Mouse (Mus musculus): ENCODE results near the gene Cd69.

The Cd69 gene

DNA sequence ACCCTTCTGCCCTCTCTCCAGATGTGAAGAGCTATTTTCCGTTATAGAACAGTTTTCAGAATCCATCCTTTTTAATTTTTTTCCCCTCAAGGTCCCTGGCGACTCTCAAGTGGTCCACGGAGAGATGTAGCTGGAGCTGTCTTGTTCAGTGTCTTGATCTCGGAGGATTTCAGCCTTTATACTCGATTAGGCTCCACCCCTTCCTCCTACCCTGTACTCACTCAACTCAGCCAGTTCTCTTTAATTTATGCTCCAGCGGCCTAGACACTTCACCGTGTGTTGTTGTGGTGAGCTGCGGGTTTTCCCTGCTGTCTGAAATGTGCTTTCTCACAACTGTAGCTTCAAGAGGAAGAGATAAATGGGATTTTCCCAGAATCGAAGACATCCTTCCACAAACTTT is at the start of gene Cd69:
Cd69 (minus strand) TSS at position 217 of the 400 bp plus-strand sequence.
- no peak for DNase-seq (ENCODE audit: low read depth)

- DNase-seq (ENCODE audit: low read depth): no peak
These were observed 44.1 kb upstream of the Cd69 start for GRCm38 (mm10) chr6:129319331-129319730.

DNA sequence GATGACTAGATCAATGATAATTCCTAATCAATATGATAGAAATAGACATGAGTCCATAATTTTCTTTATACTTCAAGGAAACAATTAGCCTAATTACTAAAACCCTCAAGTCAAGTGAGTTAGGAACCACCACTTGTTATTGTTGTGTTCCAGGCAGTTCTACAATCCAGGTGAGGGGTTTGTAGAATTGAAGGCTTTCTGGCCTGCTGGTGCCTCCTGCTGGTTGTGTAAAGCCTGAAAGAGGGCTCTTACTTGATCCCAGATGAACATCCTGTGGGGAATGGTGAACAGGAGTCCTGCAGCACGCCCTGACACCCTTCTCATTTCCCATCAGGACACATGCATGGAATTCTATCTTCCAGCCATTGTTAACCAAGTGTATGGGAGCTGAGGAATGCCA is 43.2 kb upstream of the Cd69 start:
- no peak for DNase-seq (ENCODE audit: low read depth)

DNA sequence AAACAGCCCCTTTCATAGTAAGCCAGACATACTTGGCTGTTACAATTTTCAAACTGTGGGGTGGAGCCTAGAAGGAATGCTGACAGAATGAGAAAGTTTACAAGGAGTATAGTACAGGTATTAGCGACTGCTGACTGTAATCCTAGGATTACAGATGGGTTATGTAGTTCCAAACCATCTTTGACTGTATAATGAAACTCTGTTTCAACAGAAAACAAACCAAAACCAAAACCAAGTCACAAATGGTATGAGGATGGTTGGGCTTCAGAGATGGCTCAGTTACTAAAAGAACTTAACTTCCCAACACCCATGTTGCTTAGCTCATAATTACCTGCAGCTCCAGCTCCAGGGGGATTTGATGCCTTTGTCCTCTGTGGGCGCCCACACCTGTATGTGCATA is 41.2 kb upstream of the Cd69 start:
- DNase-seq (ENCODE audit: low read depth): no peak

GRCm38 (mm10) chr6:129315698-129316097 is 40.5 kb upstream of the Cd69 start:
- DNase-seq (ENCODE audit: low read depth): no peak

- DNase-seq (ENCODE audit: low read depth): no peak
These were observed 39.5 kb upstream of the Cd69 start for GRCm38 (mm10) chr6:129314655-129315168.

DNA sequence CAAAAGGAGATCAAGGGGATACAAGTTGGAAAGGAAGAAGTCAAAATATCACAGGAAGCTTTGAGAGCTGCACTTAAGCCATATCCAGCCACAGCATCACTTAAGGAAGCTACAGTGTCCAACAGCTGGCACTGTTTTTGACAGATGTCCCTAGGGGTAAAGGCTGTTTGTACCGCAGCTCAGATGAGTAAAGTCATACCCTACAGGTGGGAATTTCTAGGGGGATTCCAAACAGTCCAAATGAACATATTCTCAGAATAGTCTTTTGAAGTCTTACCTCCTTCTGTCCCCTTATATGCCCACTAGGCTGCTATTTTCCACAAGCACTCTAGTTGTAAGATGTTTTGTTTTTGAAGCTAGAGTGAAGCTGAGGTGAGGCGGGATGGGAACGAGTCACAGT is 37.3 kb upstream of the Cd69 start:
- DNase-seq (ENCODE audit: low read depth): no peak

DNA sequence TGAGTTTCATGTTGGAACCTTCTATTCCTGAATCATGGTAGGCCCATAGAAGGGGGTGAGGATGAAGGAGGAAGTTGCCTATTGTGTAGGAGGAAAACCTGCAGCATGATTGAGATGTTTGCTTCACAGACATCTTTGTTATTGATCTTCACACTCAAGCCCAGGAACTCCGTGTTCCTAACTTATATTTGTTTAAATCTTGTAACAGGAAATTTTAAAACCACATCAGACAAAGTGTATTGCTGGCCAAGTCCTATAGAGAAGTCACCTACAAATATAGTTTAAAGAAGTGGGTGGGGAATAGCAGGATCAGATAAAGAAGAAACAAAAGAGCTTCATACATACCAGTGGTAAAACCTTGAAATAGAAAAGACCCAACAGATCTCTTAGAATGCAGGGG is 28.9 kb upstream of the Cd69 start:
- DNase-seq (ENCODE audit: low read depth): no peak

DNA sequence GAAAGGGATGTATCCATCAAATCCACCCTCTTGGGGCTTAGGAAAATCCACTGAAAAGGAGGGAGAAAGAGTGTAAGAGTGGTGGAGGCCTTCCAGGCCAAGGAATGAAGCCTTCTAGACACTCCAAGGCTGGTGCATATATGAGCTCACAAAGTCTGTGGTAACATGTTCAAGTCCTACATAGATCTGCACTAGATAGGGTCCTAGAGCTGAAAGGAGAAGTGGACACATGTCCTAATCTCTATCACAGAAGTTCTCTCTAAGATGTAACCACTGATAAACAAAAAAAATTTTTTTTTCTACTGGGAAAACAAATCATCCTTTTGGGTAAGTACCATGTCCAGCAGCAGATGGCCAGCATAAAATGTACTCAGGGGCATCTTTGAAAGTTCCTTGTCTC is 13.5 kb upstream of the Cd69 start:
- DNase-seq (ENCODE audit: low read depth): no peak

DNA sequence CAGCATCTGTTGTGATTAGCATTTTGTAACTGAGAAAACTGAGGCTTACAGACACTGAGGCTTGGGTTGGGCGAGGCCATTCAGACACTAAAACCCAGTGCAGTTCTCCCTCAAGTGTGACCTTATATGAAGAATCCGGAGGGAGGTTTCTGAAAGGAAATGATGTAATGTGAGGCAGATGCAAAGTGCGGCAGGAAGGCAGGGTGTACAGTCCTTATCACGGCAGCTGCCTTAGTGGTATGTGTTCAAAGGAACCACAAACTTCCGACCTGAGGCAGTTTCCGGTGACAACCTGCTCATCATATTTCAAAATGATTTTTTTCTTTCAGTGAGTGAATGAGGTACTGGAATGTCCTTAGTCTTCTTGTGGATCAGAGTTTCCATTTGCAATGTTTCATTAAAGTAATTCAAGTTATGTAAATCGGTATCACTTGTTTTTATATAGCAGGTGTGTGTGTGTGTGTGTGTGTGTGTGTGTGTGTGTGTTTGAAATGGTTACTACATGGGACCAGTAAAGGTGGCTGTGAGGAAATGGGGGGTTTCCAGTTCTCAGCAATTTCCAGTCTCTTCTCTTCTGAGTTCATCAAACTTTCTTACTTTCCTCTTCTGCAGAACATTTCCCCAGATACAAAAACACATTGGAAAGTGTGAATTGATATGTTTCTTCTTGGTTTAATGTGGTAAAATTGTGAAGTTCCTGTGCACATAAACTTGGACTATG is 9.3 kb upstream of the Cd69 start:
- DNase-seq (ENCODE audit: low read depth): no peak

DNA sequence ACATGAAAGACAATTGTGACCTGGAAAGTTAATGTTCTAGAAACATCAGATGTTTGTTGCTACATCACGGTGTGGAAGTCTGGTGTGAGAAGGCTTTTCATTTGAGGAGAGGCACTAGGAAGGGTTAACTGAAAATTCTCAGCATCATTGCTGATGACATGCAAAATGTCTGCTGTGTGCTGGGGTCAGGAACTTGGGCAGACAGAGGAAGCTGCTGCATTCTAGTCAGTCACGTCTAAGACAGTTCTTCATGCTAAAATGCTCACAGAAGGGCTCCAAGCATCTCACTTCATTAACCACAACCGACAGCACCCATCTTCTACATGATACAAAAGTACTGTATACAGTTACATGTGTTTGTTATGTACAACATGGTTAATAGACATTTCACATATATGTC is 8.0 kb upstream of the Cd69 start:
- DNase-seq (ENCODE audit: low read depth): no peak

GRCm38 (mm10) chr6:129276483-129276882 is 1.2 kb upstream of the Cd69 start:
- DNase-seq (ENCODE audit: low read depth): no peak

DNA sequence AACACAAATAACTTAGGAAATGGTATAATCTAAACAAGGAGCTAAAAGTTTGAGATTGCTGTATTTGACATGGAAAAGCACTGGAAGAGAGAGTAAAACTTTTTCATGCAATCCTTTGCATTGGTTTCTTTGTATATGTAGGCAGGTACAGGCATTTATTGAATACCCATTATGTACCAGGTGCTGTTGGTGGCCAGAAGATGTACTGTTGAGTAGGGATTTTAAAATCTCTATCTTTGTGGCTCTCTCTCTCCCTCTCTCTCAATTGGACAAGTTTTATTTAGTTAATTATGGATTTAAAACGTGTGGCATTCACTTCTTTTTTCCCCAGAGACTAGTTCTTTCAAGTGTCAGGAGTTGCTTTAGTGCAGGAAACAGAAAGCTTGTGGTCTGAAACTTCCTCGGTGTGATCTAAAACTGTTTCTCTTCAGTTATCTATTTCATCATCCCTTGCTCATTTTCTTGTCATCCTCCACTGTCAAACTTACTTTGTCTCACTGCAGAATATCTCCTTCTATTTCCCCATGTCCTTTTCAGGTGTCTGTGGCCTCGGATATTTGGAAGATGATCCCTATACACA is 478 bp upstream of the Cd69 start:
- no peak for DNase-seq (ENCODE audit: low read depth)

DNA sequence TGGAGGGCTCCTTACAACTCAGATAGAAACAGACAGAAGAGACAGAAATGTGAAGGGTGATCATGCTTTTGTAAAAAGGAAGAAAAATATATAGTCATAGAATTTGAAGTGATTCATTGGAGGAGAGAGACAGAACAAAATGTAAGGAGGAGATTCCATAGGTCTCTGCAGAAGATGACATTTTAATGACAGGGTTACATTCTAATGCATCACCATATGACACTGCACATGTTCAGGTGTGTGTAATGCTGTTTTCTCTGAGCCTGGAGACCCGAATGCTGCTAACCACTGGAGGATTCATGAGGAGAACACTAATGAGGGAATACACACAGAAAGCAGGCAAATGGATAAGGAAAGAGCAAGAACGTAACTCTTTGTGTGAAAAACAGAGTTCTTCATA is 760 bp downstream of the Cd69 start:
- no peak for DNase-seq (ENCODE audit: low read depth)

- DNase-seq (ENCODE audit: low read depth): no peak
These were observed 1.6 kb downstream of the Cd69 start for GRCm38 (mm10) chr6:129273662-129274061.

DNA sequence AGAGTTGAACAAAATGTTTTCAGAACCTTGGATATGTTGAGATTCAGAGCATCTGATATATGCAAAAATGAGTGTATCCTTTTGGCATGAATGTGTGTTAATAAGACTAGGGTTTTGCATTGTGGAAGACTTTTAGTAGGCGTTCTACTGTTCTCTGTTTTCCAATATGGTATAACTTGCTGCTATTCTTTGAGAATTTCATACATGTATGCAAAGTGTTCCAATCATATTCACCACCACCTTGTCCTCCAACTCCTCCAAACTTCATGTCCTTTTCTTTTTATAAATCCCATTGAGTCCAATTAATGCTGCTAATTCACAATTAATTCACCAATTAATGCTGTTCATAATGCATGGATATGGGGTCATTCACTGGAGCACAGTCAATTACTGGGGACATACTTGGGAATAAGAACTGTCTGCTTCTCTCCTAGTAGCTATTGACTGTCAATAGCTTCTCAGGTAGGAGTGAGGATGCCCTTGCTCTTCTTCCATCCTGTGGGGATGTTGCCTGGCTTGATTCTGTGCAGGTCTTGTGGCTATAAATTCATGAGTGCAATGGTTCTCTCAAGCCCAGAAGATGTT is 8.7 kb downstream of the Cd69 start:
- DNase-seq (ENCODE audit: low read depth): no peak

- DNase-seq (ENCODE audit: low read depth): no peak
These were observed 9.4 kb downstream of the Cd69 start for GRCm38 (mm10) chr6:129265821-129266220.

- no peak for DNase-seq (ENCODE audit: low read depth)
These were observed 14.3 kb downstream of the Cd69 start for GRCm38 (mm10) chr6:129260940-129261339.

DNA sequence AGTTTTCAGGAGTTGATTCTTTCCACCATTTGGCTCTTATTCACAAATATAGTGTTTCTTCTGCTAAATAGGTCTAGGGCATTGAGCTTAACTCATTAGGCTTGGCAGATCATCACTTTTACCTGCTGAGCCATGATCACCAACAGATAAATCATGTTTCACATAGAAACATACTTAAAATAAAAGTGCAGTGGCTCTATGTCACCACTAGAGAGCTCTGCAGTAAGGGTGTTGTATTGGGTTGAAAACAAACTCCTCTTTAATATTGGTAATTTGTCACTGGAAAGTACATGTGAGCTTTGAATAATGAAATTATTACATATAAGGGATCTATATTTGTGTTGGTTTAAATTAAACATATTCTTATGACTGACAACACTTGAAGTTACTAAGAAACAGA is 15.2 kb downstream of the Cd69 start:
- DNase-seq (ENCODE audit: low read depth): peak; percentile 36

DNA sequence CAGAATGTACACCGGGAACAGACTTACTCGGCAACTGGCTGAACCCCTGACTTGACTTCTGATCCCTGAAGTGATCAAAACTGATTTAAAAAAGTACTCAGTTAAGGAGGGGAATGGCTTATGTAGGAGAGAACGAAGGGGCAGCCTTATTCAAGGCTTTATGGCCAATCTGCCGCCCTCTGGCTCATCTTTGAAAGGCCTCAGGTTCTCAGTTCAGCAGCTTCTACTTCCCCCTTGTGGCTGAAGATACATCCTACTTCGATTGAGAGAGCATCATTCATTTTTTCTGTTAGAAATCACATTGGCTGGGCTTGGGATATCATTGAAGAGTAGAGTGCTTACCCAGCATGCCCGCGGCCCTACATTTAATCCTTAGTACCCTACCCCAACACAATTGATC is 19.2 kb downstream of the Cd69 start:
- DNase-seq (ENCODE audit: low read depth): peak; percentile 80

GRCm38 (mm10) chr6:129254949-129255602 is 20.2 kb downstream of the Cd69 start:
- DNase-seq (ENCODE audit: low read depth): peak; percentile 80

GRCm38 (mm10) chr6:129254314-129254713 is 20.9 kb downstream of the Cd69 start:
- no peak for DNase-seq (ENCODE audit: low read depth)

DNA sequence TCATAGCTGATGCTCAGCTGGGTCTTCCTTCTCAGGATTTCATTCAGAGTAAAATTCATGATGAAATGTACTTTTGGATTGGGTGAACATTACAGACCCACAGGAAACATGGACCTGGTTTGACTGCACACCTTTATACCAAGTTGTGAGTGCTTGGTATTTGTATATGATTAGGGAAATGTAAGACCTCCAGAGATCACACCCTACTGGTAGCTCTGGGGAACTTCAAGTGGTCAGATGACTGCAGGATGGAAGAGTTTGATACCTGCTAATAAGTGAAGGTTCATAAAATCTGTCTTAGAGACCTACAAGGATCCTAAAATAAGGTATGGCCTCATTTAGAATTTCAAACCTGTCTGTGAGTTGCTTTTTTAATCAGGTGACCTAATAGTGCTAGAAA is 27.0 kb downstream of the Cd69 start:
- DNase-seq (ENCODE audit: low read depth): peak; percentile 50

Data from NIH3T3 (cell line).